Mouse (Mus musculus): ENCODE measurements around the gene Agap3. TPM values are rescaled to one million over a fixed set of nuclear protein-coding genes. Genes with fewer than 3 reads are reported as not detected.

The Agap3 gene
- polyA plus RNA-seq (2014; fragmentation: Illumina TruSeq; extraction: RNeasy Lipid Tissue Mini Kit (QIAGEN cat#74804)), result 2.7 TPM

GRCm38 (mm10) chr5:24452030-24452690 is at the start of gene Agap3:
TSS of gene Agap3 (plus strand) at chr5:24452177.

GRCm38 (mm10) chr5:24413042-24413693 is 38.8 kb upstream of the Agap3 start, which contains the start of gene Asic3:
TSS of gene Asic3 (plus strand) at chr5:24413392.

GRCm38 (mm10) chr5:24423129-24424003 is 28.6 kb upstream of the Agap3 start, which contains the start of the genes Cdk5 and Slc4a2:
TSS of gene Cdk5 (minus strand) at chr5:24423530.
TSS of gene Slc4a2 (plus strand) at chr5:24423837.

DNA sequence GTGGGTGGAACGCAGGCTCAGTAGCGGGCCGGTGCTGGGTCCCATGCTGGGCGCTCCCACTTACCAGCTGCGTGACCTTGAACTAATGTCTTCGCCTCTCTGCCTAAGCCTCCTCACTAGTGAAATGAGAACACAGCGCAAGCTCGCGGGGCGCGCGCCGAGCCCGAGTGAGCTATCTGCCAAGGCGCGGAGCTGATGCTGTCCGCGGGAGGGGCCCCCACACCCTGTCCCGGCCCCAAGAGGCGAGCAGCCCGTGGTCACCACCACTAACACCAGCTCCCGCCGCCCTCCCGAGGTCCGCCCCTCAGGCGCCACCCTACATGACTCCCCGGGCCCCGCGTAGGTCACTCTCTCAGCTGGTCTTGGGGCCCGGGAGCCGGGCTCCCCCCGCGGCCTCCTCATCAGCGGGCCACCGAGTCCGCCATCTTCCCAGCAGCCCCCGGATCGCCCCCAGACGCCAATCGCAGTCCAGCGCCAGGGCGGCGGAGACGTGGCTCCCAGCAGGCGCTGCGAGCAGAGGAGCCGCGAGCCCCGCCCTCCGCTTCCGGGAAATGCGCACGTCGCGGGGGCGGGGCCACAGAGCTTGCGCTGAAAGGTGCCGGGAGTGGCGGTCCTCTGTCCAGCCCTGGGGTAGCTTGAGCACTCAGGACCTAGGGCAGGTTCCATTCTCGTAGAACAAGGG is 7.1 kb upstream of the Agap3 start, which contains the start of gene Fastk:
Fastk (minus strand) TSS at position 542 of the 682 bp plus-strand sequence.

DNA sequence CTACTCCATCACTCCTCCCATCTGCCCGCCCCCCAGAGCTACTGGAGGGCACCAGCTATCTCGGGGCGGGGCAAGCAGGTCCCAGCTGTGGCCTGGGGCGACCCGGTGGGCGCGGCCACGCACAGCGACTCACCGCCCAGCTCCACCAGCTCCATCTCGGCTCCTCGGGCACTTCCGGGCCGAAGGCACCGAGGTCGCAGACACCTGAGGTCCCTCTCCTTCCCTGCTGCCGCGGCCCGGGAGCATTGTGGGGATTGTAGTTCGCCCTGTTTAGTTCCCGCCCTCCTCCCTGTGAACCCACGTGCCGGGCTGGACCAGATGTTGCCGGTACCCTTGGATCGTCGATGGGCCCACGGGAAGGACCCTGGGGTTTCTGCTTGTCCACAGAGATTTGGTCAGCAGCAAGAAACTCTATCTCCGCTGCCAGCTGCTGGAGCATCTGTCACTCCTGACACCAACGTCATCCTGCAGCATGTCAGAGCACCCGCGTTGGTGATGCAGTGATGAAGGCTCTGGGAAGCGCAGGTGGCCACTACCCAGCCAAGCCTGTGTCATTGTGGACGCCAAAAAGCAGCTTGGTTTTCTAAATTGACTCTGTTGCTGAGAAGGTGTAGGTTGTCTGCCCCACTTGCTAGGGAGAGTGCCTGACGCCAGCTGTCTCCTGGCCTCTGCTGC is 4.2 kb upstream of the Agap3 start, which contains the start of gene Tmub1:
Tmub1 (minus strand) TSS at position 231 of the 675 bp plus-strand sequence.

GRCm38 (mm10) chr5:24526889-24527230 is 74.9 kb downstream of the Agap3 start, which contains the start of gene Gbx1:
TSS of gene Gbx1 (minus strand) at chr5:24527202.

GRCm38 (mm10) chr5:24540387-24541143 is 88.6 kb downstream of the Agap3 start, which contains the start of gene Asb10:
TSS of gene Asb10 (minus strand) at chr5:24540978.

Other genes starting within 250 kb of the Agap3 start
- 0.43 TPM for gene Kcnh2, start 100.6 kb upstream of the Agap3 start, polyA plus RNA-seq (2014; fragmentation: Illumina TruSeq; extraction: RNeasy Lipid Tissue Mini Kit (QIAGEN cat#74804))
- 0.31 TPM for gene Nos3, start 87.4 kb upstream of the Agap3 start, polyA plus RNA-seq (2014; fragmentation: Illumina TruSeq; extraction: RNeasy Lipid Tissue Mini Kit (QIAGEN cat#74804))
- gene Atg9b, start 60.0 kb upstream of the Agap3 start, polyA plus RNA-seq (2014; fragmentation: Illumina TruSeq; extraction: RNeasy Lipid Tissue Mini Kit (QIAGEN cat#74804)), result not detected
- gene Abcb8, start 58.5 kb upstream of the Agap3 start, polyA plus RNA-seq (2014; fragmentation: Illumina TruSeq; extraction: RNeasy Lipid Tissue Mini Kit (QIAGEN cat#74804)), result 2.1 TPM
- gene Asic3, start 38.8 kb upstream of the Agap3 start, polyA plus RNA-seq (2014; fragmentation: Illumina TruSeq; extraction: RNeasy Lipid Tissue Mini Kit (QIAGEN cat#74804)), result not detected
- gene Cdk5, start 28.6 kb upstream of the Agap3 start, polyA plus RNA-seq (2014; fragmentation: Illumina TruSeq; extraction: RNeasy Lipid Tissue Mini Kit (QIAGEN cat#74804)), result 8.9 TPM
- gene Slc4a2, start 28.3 kb upstream of the Agap3 start, polyA plus RNA-seq (2014; fragmentation: Illumina TruSeq; extraction: RNeasy Lipid Tissue Mini Kit (QIAGEN cat#74804)), result 5.9 TPM
- 1.3 TPM for gene Fastk, start 6.9 kb upstream of the Agap3 start, polyA plus RNA-seq (2014; fragmentation: Illumina TruSeq; extraction: RNeasy Lipid Tissue Mini Kit (QIAGEN cat#74804))
- gene Tmub1, start 4.3 kb upstream of the Agap3 start, polyA plus RNA-seq (2014; fragmentation: Illumina TruSeq; extraction: RNeasy Lipid Tissue Mini Kit (QIAGEN cat#74804)), result 0.66 TPM
- gene Gbx1, start 75.0 kb downstream of the Agap3 start, polyA plus RNA-seq (2014; fragmentation: Illumina TruSeq; extraction: RNeasy Lipid Tissue Mini Kit (QIAGEN cat#74804)), result not detected
- not detected for gene Asb10, start 88.8 kb downstream of the Agap3 start, polyA plus RNA-seq (2014; fragmentation: Illumina TruSeq; extraction: RNeasy Lipid Tissue Mini Kit (QIAGEN cat#74804))
- gene 4931409K22Rik, start 104.6 kb downstream of the Agap3 start, polyA plus RNA-seq (2014; fragmentation: Illumina TruSeq; extraction: RNeasy Lipid Tissue Mini Kit (QIAGEN cat#74804)), result not detected
- gene Abcf2, start 125.3 kb downstream of the Agap3 start, polyA plus RNA-seq (2014; fragmentation: Illumina TruSeq; extraction: RNeasy Lipid Tissue Mini Kit (QIAGEN cat#74804)), result 14.2 TPM
- 1.1 TPM for gene Chpf2, start 134.6 kb downstream of the Agap3 start, polyA plus RNA-seq (2014; fragmentation: Illumina TruSeq; extraction: RNeasy Lipid Tissue Mini Kit (QIAGEN cat#74804))
- 2.3 TPM for gene Smarcd3, start 172.2 kb downstream of the Agap3 start, polyA plus RNA-seq (2014; fragmentation: Illumina TruSeq; extraction: RNeasy Lipid Tissue Mini Kit (QIAGEN cat#74804))
- 50.7 TPM for gene Nub1, start 233.4 kb downstream of the Agap3 start, polyA plus RNA-seq (2014; fragmentation: Illumina TruSeq; extraction: RNeasy Lipid Tissue Mini Kit (QIAGEN cat#74804))